In the genomic region with DNA sequence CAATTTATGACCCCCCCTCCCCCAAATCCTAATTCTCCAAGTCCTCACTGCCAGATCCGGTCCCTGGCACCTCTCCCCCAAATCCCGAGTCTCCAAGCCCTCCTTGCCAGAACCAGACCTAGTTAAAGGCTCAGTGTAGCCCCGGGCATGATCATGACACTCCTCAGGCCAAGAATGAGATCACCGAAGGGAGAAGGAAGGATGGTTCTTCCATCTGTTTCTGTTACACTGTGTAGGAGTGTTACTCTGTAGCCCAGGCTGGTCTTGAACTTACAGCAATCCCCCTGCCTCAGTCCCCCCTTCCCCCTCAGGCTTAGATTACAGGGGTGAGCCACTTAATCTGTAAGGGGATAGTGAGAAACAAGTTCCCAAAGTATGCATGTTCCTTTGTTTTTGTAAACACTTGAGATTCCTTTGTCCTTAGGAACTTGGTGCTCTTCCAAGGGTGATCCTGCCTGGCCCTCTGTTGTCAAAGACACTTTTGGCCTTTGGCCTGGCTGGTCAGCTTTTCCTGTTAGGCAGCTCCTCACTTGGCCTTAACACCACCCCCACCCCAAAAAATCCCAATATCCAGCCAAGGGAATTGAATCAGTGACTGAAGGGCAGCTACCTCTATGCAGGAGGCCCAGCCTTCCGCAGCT, we compare ENCODE assay signal across 9 mouse cellular contexts. TPM values are rescaled to one million over a fixed set of nuclear protein-coding genes. Genes with fewer than 3 reads are reported as not detected.
DNase-seq lines count a peak whose midpoint lies in the region; ATAC-seq lines count a peak whose summit lies in the region.
"Had no signal": no experiment of that assay in that cellular context is flagged by ENCODE, and none has a peak within 500 bp of the region (broad histone marks: within the 10 kb centered on the region; RNA-seq: fewer than 3 reads in every experiment).

No protein-coding gene starts in this region.

- peak; percentile 54 to 62 for DNase-seq in cerebellum, postnatal 25 days
- DNase-seq in heart, postnatal 36 days, result peak; percentile 55 to 64
- peak; percentile 54 to 75 for DNase-seq in lung, postnatal 4 days
- DNase-seq in thymus, postnatal 14 days, result no peak
- DNase-seq in natural killer cell, adult 2 months (ENCODE audit: low spot score in 2 of 2), result no peak
- DNase-seq in yolk sac, embryonic 10.5 days (ENCODE audit: low spot score), result no peak

- intact Hi-C loops in heart, postnatal 36 days (cut with DNase I), result loop anchor here (5.0 kb wide), 4 partner anchors 74 to 299 kb away; a partner anchor contains a TSS

- no peak overlapping the region for H3K9ac ChIP-seq in neural tube, embryonic 14.5 days (replicated peaks; ENCODE audit: low read depth, low read length)
- H3K9ac ChIP-seq in neural tube, embryonic 15.5 days (replicated peaks), result no peak overlapping the region

- 0 out of 2 replicates have a peak, but pooled peaks cover 8% of the 10 kb centered on the region for H3K4me1 ChIP-seq in neural tube, embryonic 14.5 days (ENCODE audit: control insufficient read depth, insufficient read depth, low read length)
- H3K4me1 ChIP-seq in neural tube, embryonic 15.5 days, result peaks cover 29% of the 10 kb centered on the region

- no peak overlapping the region for H3K4me2 ChIP-seq in neural tube, embryonic 14.5 days (ENCODE audit: low read depth, low read length)
- no peak overlapping the region for H3K4me2 ChIP-seq in neural tube, embryonic 15.5 days

- ATAC-seq in neural tube, embryonic 14.5 days (ENCODE audit: low read depth), result peak; percentile 1; the same call in 1 of the 2 replicates
- ATAC-seq in neural tube, embryonic 15.5 days (ENCODE audit: low FRiP score), result no peak

- no peak overlapping the region for H3K27ac ChIP-seq in neural tube, embryonic 14.5 days (ENCODE audit: low read depth, low read length)
- H3K27ac ChIP-seq in neural tube, embryonic 15.5 days (replicated peaks), result no peak overlapping the region

- H3K36me3 ChIP-seq in neural tube, embryonic 14.5 days (ENCODE audit: control insufficient read depth, insufficient read depth, low read length), result no peaks in the 10 kb centered on the region
- no peaks in the 10 kb centered on the region for H3K36me3 ChIP-seq in neural tube, embryonic 15.5 days

- H3K9me3 ChIP-seq in neural tube, embryonic 14.5 days (ENCODE audit: control insufficient read depth, low read length), result no peaks in the 10 kb centered on the region
- no peaks in the 10 kb centered on the region for H3K9me3 ChIP-seq in neural tube, embryonic 15.5 days (replicated peaks)

- H3K27me3 ChIP-seq in neural tube, embryonic 14.5 days (ENCODE audit: control insufficient read depth, insufficient read depth, low read length), result no peaks in the 10 kb centered on the region
- no peaks in the 10 kb centered on the region for H3K27me3 ChIP-seq in neural tube, embryonic 15.5 days (replicated peaks)

- 80% methylated on average over 5 of the region's 5 CpGs for WGBS in neural tube, embryonic 14.5 days
- WGBS in neural tube, embryonic 15.5 days, result 72% methylated on average over 5 of the region's 5 CpGs

- H3K4me3 ChIP-seq in neural tube, embryonic 14.5 days (ENCODE audit: low read depth, low read length), result no peak overlapping the region
- no peak overlapping the region for H3K4me3 ChIP-seq in neural tube, embryonic 15.5 days (replicated peaks)

RNA-seq across cellular contexts. Expression of a gene that starts 2.8 kb away (rescaled TPM):
- polyA plus RNA-seq in neural tube, embryonic 14.5 days (2014; fragmentation: Nextera tagmentation; extraction: Ambion mirVana), result 0.11 and 0.59 TPM in 2 replicates
- polyA plus RNA-seq in neural tube, embryonic 15.5 days (2015; fragmentation: Nextera tagmentation; extraction: Ambion mirVana), result 0.50 and 0.61 TPM in 2 replicates
- under 1 TPM in 1 of 2 experiments, not detected in 1; 0.11 TPM for total RNA-seq in heart, postnatal 36 days (2021)
- polyA plus RNA-seq: intestine, embryonic 14.5 days had no signal

Comparison
In these comparisons a context has a peak if more than half of its experiments do, and no peak if none do; other contexts are left out.
1. DNase-seq: peak in cerebellum, postnatal 25 days (2 of 2), heart, postnatal 36 days (2 of 2) and lung, postnatal 4 days (2 of 2); none in thymus, postnatal 14 days (single experiment), natural killer cell, adult 2 months (0 of 2) and yolk sac, embryonic 10.5 days (single experiment).